13 mouse cellular contexts compared by ENCODE assay signal in genomic region chr9:96979417-96980030, GRCm38 (mm10). TPM values are rescaled to one million over a fixed set of nuclear protein-coding genes. Genes with fewer than 3 reads are reported as not detected.
DNase-seq lines count a peak whose midpoint lies in the region; ATAC-seq and TF ChIP-seq lines count a peak whose summit lies in the region.
"Had no signal": no experiment of that assay in that cellular context is flagged by ENCODE, and none has a peak within 500 bp of the region (broad histone marks: within the 10 kb centered on the region; RNA-seq: fewer than 3 reads in every experiment).

No protein-coding gene starts in this region.

- ATAC-seq in heart, embryonic 13.5 days (ENCODE audit: extremely low read depth, insufficient number of reproducible peaks, low FRiP score, low TSS enrichment), result no peak
- no peak for ATAC-seq in midbrain, embryonic 15.5 days (replicated peaks)
- no peak for ATAC-seq in liver, embryonic 11.5 days (replicated peaks; ENCODE audit: low FRiP score)
- ATAC-seq: Patski had no signal

- H3K4me1 ChIP-seq in heart, embryonic 13.5 days, result peaks cover 90% of the 10 kb centered on the region
- peaks cover 2% of the 10 kb centered on the region; the same call in 1 of the 2 replicates for H3K4me1 ChIP-seq in heart, adult 2 months (ENCODE audit: control insufficient read depth, insufficient read depth, low read length)
- H3K4me1 ChIP-seq in kidney, adult 2 months (ENCODE audit: control insufficient read depth, insufficient read depth, low read length), result peaks cover 50% of the 10 kb centered on the region
- H3K4me1 ChIP-seq in midbrain, embryonic 15.5 days, result peaks cover 55% of the 10 kb centered on the region
- peaks cover 24% of the 10 kb centered on the region for H3K4me1 ChIP-seq in liver, embryonic 11.5 days (replicated peaks; ENCODE audit: control insufficient read depth, insufficient read depth, low read length)

- no peaks in the 10 kb centered on the region for H3K79me2 ChIP-seq in heart, adult 2 months (replicated peaks; ENCODE audit: control insufficient read depth, insufficient read depth, low read length)

- no peak overlapping the region for H3K4me3 ChIP-seq in heart, embryonic 13.5 days
- H3K4me3 ChIP-seq in heart, adult 2 months, result no peak overlapping the region
- no peak overlapping the region for H3K4me3 ChIP-seq in kidney, adult 2 months (ENCODE audit: insufficient read depth, low read depth, low read length)
- H3K4me3 ChIP-seq in midbrain, embryonic 15.5 days, result no peak overlapping the region
- H3K4me3 ChIP-seq in liver, embryonic 11.5 days (ENCODE audit: low read depth, low read length), result no peak overlapping the region
- H3K4me3 ChIP-seq: embryonic facial prominence, embryonic 12.5 days had no signal

- WGBS in heart, embryonic 13.5 days, result 40% methylated on average over 13 of the region's 13 CpGs
- 59% methylated on average over 13 of the region's 13 CpGs for WGBS in heart, adult 2 months
- 35% methylated on average over 13 of the region's 13 CpGs for whole genome bisulfite sequencing in kidney, adult 2 months
- WGBS in midbrain, embryonic 15.5 days, result 12% methylated on average over 13 of the region's 13 CpGs
- WGBS in liver, embryonic 11.5 days, result 53% methylated on average over 13 of the region's 13 CpGs

- peak overlapping the region; percentile 58 for H3K9ac ChIP-seq in heart, embryonic 13.5 days
- no peak overlapping the region for H3K9ac ChIP-seq in heart, adult 2 months (ENCODE audit: low read depth, low read length)
- no peak overlapping the region for H3K9ac ChIP-seq in midbrain, embryonic 15.5 days
- no peak overlapping the region for H3K9ac ChIP-seq in liver, embryonic 11.5 days (ENCODE audit: low read depth, low read length)
- H3K9ac ChIP-seq: embryonic facial prominence, embryonic 12.5 days had no signal

- H3K27me3 ChIP-seq in heart, embryonic 13.5 days (replicated peaks), result no peaks in the 10 kb centered on the region
- H3K27me3 ChIP-seq in heart, adult 2 months (ENCODE audit: control insufficient read depth, insufficient read depth, low read length), result no peaks in the 10 kb centered on the region
- H3K27me3 ChIP-seq in kidney, adult 2 months (replicated peaks; ENCODE audit: control insufficient read depth, insufficient read depth, low read length), result no peaks in the 10 kb centered on the region
- H3K27me3 ChIP-seq in midbrain, embryonic 15.5 days (replicated peaks), result no peaks in the 10 kb centered on the region
- no peaks in the 10 kb centered on the region for H3K27me3 ChIP-seq in liver, embryonic 11.5 days (replicated peaks; ENCODE audit: control insufficient read depth, insufficient read depth, low read length)
- H3K27me3 ChIP-seq: embryonic facial prominence, embryonic 12.5 days; Patski had no signal

- H3K9me3 ChIP-seq in heart, embryonic 13.5 days, result no peaks in the 10 kb centered on the region
- no peaks in the 10 kb centered on the region for H3K9me3 ChIP-seq in midbrain, embryonic 15.5 days
- H3K9me3 ChIP-seq in liver, embryonic 11.5 days (ENCODE audit: control insufficient read depth, low read length), result no peaks in the 10 kb centered on the region
- H3K9me3 ChIP-seq: embryonic facial prominence, embryonic 12.5 days had no signal

- no peak for DNase-seq in heart, adult 2 months
- peak; percentile 59 for DNase-seq in embryo, embryonic 9.5 days (ENCODE audit: extremely low spot score)
- peak; percentile 74 for DNase-seq in kidney, adult 2 months
- no peak for DNase-seq in liver, embryonic 11.5 days (ENCODE audit: low spot score)
- no peak for DNase-seq in right cerebral cortex, postnatal 36 days (ENCODE audit: low spot score in 2 of 2)
- no peak for DNase-seq in right cerebral cortex, postnatal 25 days
- DNase-seq: B cell, adult 2 months; gastrocnemius, postnatal 10 days had no signal

- H3K4me2 ChIP-seq in heart, embryonic 13.5 days, result no peak overlapping the region
- no peak overlapping the region for H3K4me2 ChIP-seq in midbrain, embryonic 15.5 days
- H3K4me2 ChIP-seq in liver, embryonic 11.5 days, result no peak overlapping the region
- H3K4me2 ChIP-seq: embryonic facial prominence, embryonic 12.5 days had no signal

- no peak for TF ChIP-seq CTCF in heart, adult 2 months (IDR thresholded peaks at IDR 0.05)
- no peak for TF ChIP-seq CTCF in kidney, adult 2 months (conservative IDR thresholded peaks at IDR 0.05; ENCODE audit: insufficient read depth, insufficient read length, low read depth, low read length)

- intact Hi-C loops in heart, adult 2 months (cut with DNase I), result no loop called here

- H3K36me3 ChIP-seq in heart, embryonic 13.5 days, result no peaks in the 10 kb centered on the region
- no peaks in the 10 kb centered on the region for H3K36me3 ChIP-seq in heart, adult 2 months (ENCODE audit: control insufficient read depth, insufficient read depth, low read length)
- H3K36me3 ChIP-seq in kidney, adult 2 months (ENCODE audit: control insufficient read depth, insufficient read depth, low read length), result no peaks in the 10 kb centered on the region
- H3K36me3 ChIP-seq in midbrain, embryonic 15.5 days (replicated peaks), result no peaks in the 10 kb centered on the region
- H3K36me3 ChIP-seq in liver, embryonic 11.5 days (ENCODE audit: control insufficient read depth, insufficient read depth, low read length), result no peaks in the 10 kb centered on the region
- H3K36me3 ChIP-seq: embryonic facial prominence, embryonic 12.5 days had no signal

- no peak for TF ChIP-seq EP300 in heart, adult 2 months (IDR thresholded peaks at IDR 0.05; ENCODE audit: insufficient read depth, low read depth, low read length)

- peak overlapping the region; percentile 87 for H3K27ac ChIP-seq in heart, embryonic 13.5 days (replicated peaks)
- no peak overlapping the region for H3K27ac ChIP-seq in heart, adult 2 months
- H3K27ac ChIP-seq in kidney, adult 2 months (ENCODE audit: insufficient read depth, low read depth, low read length), result peak overlapping the region; percentile 61
- H3K27ac ChIP-seq in midbrain, embryonic 15.5 days, result peak overlapping the region; percentile 12; the same call in 1 of the 2 replicates
- no peak overlapping the region for H3K27ac ChIP-seq in liver, embryonic 11.5 days (ENCODE audit: low read depth, low read length)

- TF ChIP-seq POLR2A in heart, adult 2 months (IDR thresholded peaks at IDR 0.05; ENCODE audit: insufficient read depth, low read depth, low read length), result no peak
- TF ChIP-seq POLR2A in kidney, adult 2 months (IDR thresholded peaks at IDR 0.05; ENCODE audit: low read depth, low read length), result no peak

RNA-seq across cellular contexts. Expression of gene Spsb4, which starts 39.1 kb away (rescaled TPM):
- polyA plus RNA-seq in heart, embryonic 13.5 days (2015; fragmentation: Nextera tagmentation; extraction: Ambion mirVana), result 55.5 and 61.4 TPM in 2 replicates
- total RNA-seq in heart, adult 2 months (2021), result 1 to 10 TPM; 4.2 to 9.1 TPM
- 7.2 and 7.6 TPM in 2 replicates for polyA plus RNA-seq in heart, adult 2 months (2012; rRNA removed)
- polyA plus RNA-seq in kidney, adult 2 months (2012; rRNA removed), result 61.5 and 62.5 TPM in 2 replicates
- 31.7 and 39.0 TPM in 2 replicates for polyA plus RNA-seq in midbrain, embryonic 15.5 days (2015; fragmentation: Nextera tagmentation; extraction: Ambion mirVana)
- 6.8 and 8.1 TPM in 2 replicates for polyA plus RNA-seq in liver, embryonic 11.5 days (2014; fragmentation: Nextera tagmentation; extraction: Ambion mirVana)
- total RNA-seq: neutrophil, adult 5-6 weeks had no signal

Comparison
In these comparisons a context has a peak if more than half of its experiments do, and no peak if none do; other contexts are left out.
1. H3K27ac ChIP-seq: peak in heart, embryonic 13.5 days (single experiment), kidney, adult 2 months (single experiment) and midbrain, embryonic 15.5 days (single experiment); none in heart, adult 2 months (single experiment) and liver, embryonic 11.5 days (single experiment).
2. DNase-seq: peak in embryo, embryonic 9.5 days (single experiment) and kidney, adult 2 months (single experiment); none in heart, adult 2 months (0 of 2), liver, embryonic 11.5 days (single experiment), right cerebral cortex, postnatal 36 days (0 of 2) and right cerebral cortex, postnatal 25 days (single experiment).